Mouse (Mus musculus) urinary bladder, postnatal 36 days (tissue): ENCODE data around the gene Dapk2.
"Not testable (repeated sequence)": the region's sequence is repeated elsewhere in the genome, so short reads cannot be mapped to it uniquely, and the experiment has no call there.

Experiments used
- DNase-seq, 2 experiments: peaks; one replicate each; pipeline ENCODE4 v3.0.0; 2022; ENCODE audit warnings: low spot score in 2 of 2, mixed read lengths in 1 of 2

The Dapk2 gene

GRCm38 (mm10) chr9:66274657-66275056 is 116.6 kb downstream of the Dapk2 start:
- DNase-seq, result no peak

GRCm38 (mm10) chr9:66275267-66275991 is 117.4 kb downstream of the Dapk2 start:
- DNase-seq, result peak in 1 of 2 experiments; percentile 14

GRCm38 (mm10) chr9:66276062-66276461 is 118.0 kb downstream of the Dapk2 start:
- no peak for DNase-seq

DNA sequence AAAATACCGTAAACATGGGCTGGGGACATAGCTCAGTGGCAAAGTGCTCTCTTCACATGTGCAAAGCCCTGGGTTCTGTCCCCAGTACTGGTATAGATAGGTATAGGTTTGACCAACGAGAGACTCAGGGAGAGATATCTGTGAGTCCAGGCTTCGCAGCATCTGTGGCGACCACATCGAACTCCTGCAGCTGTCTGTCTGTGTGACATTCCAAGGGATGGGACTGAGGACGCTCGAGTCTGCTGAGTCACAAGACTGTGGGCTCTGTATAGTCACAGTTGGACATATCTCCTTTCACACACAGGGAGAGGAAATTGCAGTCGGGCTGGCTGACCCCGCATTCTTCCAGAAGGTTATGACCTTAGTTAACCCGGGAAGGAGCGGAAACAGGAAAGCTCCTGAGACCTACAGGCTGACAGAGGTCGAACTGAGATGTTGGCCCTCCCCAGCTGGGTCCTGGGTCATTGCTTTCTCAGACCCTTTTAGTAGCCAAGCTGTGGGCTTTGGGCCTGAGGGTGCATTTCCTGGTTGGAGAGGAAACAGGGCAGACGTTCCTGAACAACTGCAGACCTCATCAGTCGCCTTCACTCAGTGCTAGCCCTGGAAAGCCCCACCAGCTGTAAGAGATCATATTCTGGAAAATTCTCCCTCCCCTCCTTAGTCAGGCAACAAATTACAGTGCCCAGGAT is 118.8 kb downstream of the Dapk2 start:
- peak in 1 of 2 experiments; percentile 44 for DNase-seq

DNA sequence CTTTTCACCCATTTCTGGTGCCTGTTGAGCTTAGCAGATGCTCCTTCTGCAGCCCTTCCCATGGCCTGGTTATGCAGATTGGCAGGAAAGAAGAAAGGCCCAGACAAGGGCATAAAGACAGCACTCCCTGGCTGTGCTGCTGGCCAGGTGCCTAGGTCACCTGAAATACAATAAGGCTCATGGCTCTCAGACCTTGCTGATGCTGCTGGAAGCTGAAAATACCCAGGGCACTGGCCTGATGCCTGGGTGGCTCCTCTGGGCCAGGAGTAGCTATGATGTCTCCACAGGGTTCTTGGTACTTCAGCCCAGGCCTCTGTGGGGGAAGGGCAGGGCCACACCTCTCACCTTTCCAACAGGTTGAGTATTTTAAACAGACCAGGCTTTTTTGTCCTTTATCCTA is 121.6 kb downstream of the Dapk2 start:
- no peak for DNase-seq

DNA sequence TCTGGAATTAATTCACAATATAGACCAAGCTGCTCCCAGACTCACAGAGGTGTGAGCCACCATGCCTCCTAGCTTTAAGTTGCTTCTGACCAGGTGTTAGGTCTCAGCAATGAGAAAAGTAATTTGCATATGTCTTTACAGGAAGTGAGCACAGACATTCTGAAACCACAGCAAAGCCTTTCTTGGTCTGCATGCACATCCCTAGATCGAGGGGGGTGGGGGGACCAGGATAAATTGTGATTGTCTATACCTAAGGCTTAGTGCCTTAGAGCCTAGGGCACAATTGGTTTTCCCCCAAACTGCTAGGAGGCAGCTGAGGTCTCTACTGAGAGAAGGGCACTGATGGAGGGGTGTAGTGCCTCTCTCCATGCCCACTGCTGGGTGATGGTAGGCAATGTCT is 122.5 kb downstream of the Dapk2 start:
- no peak for DNase-seq

DNA sequence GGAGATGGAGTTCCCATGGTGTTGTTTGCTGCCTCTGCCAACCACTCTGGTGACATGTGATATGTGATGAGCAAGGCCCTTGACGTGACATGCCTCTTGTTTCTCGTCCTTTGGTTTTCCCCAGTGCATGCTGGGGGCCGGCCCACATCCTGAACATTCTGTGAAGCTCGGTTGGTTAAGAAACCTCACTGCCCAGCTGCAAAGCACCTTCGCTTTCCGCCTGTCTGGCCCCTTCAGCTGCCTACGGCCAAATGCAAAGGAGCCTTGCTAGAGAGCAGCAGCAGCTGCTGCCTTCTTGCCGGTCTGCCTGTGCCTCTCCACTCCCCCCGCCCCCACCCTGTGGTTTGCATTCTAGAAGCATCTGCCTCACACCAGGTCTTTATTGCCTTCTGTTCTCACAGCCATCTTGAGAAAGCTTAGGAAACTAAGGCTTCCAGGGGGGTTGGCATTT is 123.5 kb downstream of the Dapk2 start:
- no peak for DNase-seq

- no peak for DNase-seq
Measured at GRCm38 (mm10) chr9:66282582-66282981, 124.6 kb downstream of the Dapk2 start.

DNA sequence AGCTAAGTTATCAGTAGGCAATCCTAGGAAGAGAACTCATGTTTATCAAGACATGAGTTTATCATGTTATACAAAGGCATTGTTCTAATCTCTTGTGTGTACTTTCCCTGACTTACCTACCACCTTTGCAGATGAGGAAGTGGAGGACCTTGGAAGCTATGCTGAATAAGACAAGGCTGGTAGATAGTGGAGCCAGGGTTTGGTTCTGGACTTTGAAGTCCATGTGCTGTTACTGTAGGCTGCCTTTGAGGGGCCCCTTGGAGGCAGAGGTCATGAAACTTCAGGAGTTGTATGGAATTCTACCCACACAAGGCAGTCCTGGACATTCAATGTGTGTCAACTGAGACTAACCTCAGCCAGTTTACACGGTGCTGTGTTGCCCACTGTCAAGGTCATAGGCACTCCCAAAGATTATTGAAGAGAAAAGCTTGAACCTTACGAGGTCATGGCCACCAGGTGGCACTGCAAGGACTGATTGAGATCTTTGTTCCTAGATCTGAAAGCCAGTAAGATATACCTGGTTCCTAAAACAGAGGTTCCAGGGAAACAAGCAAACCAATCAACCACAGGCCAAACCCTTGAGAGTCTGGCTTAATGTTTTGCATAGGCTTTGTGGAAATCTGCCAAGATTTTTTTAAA is 125.7 kb downstream of the Dapk2 start:
- DNase-seq, result peak; percentile 45 to 72

DNA sequence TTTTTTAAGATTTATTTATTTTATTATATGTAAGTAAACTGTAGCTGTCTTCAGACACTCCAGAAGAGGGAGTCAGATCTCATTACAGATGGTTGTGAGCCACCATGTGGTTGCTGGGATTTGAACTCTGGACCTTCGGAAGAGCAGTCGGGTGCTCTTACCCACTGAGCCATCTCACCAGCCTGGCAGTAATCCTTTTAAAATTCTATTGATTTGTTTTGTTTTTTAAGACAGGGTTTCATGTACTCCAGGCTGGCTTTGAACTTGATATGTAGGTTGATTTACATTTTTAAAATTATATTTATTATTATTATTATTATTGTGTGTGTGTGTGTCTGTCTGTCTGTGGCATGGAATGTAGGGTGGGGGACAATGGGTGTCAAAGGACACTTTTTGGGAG is 127.2 kb downstream of the Dapk2 start:
- DNase-seq, result not testable (repeated sequence)

DNA sequence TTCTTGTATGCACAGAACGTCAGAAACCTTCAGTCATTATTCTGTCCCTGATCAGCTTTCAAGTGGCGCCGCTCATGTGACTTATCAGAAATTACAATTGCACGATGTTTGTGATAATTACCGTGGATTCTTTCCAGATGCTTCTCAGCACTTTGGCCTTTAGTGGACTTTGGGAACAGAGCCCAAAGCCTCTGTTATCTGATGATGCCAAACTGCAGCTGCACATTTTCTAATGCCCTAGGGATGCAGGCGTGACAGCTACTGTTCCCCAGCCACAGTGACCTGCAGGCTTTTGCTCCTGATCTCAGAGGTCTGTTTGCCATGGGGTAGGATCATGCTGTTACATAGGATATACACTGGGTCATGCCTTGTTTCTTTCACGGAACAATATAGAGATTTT is 127.9 kb downstream of the Dapk2 start:
- no peak for DNase-seq

DNA sequence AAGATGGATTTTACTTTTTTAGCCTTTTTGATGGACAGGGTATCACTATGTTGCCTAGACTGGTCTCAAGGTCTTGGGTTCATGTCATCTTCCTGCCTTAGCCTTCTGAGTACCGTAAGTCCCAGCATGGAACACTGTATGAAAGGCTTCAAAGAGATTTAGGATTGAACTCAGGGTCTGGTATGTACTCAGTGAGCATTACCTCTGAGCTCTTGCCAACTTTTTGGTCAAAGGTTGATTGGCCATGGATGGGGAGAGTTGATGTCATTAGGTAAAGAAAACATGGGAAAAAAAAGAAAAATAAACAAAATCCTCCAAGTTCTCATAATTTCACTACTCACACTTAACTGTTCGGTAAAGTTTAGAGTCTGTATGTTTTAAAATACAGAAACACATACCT is 132.7 kb downstream of the Dapk2 start:
- DNase-seq, result no peak

- no peak for DNase-seq
Measured at GRCm38 (mm10) chr9:66293319-66293718, 135.3 kb downstream of the Dapk2 start.

GRCm38 (mm10) chr9:66294227-66294626 is 136.2 kb downstream of the Dapk2 start:
- DNase-seq, result no peak

DNA sequence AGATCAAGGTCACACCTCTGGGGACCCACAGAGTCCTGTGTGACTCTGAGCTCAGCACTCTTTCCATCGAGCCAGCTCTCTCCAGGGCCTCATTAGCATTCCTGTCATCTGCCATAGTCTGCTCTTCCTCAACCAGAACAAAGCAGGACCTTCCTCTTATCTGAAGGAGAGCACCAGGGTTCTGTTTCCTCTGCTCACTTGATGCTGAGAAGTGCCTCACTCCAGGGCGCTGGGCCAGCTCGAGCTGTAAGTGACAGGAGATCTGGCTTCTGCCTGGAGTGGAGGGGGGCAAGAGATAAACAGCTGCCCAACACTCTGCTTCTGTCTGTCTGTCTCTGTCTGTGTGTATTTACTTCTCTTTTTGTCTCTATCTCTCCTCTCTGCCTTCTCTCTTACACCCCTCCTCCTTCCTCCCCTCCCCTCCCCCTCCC is 137.0 kb downstream of the Dapk2 start:
- no peak for DNase-seq

DNA sequence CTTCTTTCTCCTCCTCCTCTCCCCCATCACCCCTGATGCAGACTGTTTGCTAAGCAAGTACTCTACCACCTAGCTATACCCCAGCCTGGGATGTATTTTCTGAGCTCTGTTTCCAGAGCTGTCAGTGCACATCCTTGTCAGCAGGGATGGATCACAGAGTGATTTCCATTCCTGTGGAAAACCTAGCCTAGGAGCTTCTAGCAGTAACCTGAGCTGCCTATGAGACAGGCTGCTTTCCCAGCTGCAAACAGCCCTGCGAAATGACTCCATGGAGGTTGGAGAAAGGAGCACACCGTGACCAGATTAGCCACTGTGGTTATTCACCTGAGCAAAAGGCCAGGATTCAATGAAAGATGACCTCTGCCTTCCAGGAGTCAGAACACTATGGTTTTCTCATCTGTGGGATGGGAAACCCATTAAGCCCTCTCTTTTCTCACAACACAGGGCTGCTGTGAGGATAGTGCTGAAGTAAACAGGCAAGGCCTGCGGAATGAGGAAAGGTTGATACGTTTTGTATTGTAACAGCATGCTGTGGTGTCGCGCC is 137.6 kb downstream of the Dapk2 start:
- no peak for DNase-seq

GRCm38 (mm10) chr9:66298783-66299182 is 140.8 kb downstream of the Dapk2 start:
- no peak for DNase-seq

DNA sequence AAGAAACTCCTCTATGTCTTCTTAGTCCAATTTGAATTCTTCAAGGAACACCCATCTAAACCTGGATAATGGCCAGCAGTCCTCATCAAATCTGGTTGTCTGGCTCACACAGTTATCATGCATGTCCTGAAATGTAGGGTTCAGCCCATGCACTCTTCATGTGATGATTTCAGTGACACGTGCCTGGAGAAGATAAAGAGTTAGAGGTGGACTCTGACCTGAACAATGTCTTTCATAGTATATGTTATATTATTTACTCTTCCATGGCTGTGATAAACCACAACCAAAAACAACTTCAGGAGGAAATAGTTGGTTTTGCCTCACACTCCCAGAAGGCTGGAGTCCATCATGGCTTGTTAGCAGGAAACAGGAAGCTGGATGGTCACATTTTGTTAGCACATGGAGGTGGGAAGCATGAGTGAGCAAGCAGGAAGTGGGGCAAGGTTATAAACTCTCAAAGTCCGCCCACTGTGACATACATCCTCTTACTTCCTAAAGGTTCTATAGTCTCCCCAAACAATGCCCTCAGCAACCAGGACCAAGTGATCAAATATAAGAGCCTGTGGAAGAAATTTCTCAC is 142.5 kb downstream of the Dapk2 start:
- no peak for DNase-seq

DNA sequence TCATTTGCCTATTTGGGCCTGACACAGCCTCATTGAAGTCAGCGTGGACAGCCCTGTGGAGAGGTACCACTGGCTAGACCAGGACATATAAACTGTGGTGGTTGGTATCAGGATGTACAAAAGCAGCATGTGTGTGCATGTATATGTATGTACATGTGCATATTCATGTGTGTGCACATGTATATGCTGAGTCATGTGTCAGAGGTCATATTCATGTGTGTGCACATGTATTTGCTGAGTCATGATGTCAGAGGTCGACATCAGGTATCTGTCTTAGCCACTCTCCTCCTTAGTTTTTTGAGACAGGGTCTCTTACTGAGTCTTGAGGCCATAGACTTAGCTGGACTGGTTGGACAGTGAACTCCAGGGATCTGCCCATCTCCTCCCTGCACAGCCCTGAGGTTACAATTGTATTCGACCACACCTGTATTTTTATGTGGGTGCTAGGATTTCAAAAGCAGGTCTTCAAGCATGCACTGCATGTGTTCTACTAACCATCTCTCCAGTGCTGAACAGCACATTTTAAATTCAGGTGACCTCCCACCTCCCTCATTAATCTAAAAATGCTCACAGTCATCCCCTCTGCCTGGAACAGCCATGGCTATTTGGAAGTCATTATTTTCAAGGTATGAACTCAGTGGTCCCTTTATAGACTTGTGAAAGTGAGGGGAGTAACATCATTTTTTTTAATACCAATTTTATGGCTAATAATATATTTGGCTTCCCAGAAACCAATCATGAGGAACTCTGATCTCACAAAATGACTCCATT is 146.5 kb downstream of the Dapk2 start:
- no peak for DNase-seq

- peak in 1 of 2 experiments; percentile 12 for DNase-seq
Measured at GRCm38 (mm10) chr9:66305121-66306112, 147.4 kb downstream of the Dapk2 start.
